Mouse (Mus musculus) CD4-positive naive resting alpha-beta T cell, adult 57 days (primary cell): ENCODE measurements around the gene Olfr1442. TPM values are rescaled to one million over a fixed set of nuclear protein-coding genes. Genes with fewer than 3 reads are reported as not detected.

ENCODE experiments used
- total RNA-seq: library from RNA; stranded (reverse); gene quantifications from one replicate; pipeline ENCODE4 v1.2.4, GENCODE M21; 2023

The Olfr1442 gene
- not detected for total RNA-seq

GRCm38 (mm10) chr19:12670139-12670538 is at the start of gene Olfr1442:
Gene Olfr1442 (plus strand): TSS chr19:12670439.

DNA sequence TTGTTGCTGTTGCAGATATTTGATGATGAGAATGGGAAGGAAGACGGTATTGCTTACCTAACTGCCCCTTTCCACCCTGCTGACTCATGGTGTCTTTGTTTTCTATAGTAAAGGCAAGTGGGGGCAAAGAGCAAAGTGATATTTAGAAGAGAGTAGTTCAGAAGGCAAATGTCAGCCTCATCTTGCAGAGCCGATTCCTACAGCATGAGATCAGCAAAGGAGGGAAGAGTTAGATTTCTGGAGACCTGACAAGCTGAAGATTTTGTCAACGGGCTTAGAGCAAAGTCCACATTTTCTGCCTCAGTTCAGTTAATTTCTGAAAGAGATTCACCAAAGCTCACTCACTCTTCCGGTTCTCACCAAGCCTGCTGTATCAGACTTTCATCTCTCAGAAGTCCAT is 37.1 kb upstream of the Olfr1442 start, which contains the start of gene Glyat:
Gene Glyat, plus strand, starts transcription at position 133 of the 400 bp plus-strand sequence.

DNA sequence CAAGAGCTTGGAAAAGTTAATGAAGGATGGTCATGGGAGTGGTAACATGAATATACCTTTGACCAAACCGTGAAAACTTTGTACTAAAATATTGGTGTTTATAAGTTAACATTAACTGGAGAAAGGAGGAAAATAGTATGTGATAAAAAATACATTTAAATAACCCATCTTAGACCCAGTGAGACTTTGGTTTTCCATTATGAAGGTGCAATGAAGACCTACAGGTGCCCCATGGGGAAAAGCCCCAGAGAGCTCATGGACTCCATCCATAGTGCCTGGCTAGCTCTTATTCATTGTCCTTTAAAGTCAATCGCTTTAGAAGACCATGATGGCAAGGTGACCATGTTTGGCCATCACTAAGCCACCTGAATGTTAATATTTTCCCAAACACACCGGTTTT is 7.6 kb downstream of the Olfr1442 start, which contains the start of gene Olfr1443:
Gene Olfr1443, plus strand, starts transcription at position 301 of the 400 bp plus-strand sequence.

GRCm38 (mm10) chr19:12695590-12695989 is 25.4 kb downstream of the Olfr1442 start, which contains the start of gene Keg1:
Gene Keg1 (plus strand): TSS chr19:12695786.

Other genes with a start within 250 kb of the Olfr1442 start
- not detected for gene Pfpl, start 242.5 kb upstream of the Olfr1442 start, total RNA-seq
- 13.4 TPM for gene Mpeg1, start 209.7 kb upstream of the Olfr1442 start, total RNA-seq
- gene Dtx4, start 169.0 kb upstream of the Olfr1442 start, total RNA-seq: 3.3 TPM
- 15.0 TPM for gene Fam111a, start 124.7 kb upstream of the Olfr1442 start, total RNA-seq
- not detected for gene Gm4952, start 70.5 kb upstream of the Olfr1442 start, total RNA-seq
- not detected for gene Glyat, start 37.1 kb upstream of the Olfr1442 start, total RNA-seq
- not detected for gene Olfr1443, start 7.7 kb downstream of the Olfr1442 start, total RNA-seq
- not detected for gene Keg1, start 25.3 kb downstream of the Olfr1442 start, total RNA-seq
- 4.2 TPM for gene Cntf, start 95.2 kb downstream of the Olfr1442 start, total RNA-seq
- 71.0 TPM for gene Zfp91, start 125.7 kb downstream of the Olfr1442 start, total RNA-seq
- 23.8 TPM for gene Lpxn, start 125.8 kb downstream of the Olfr1442 start, total RNA-seq
- 1.1 TPM for gene Gm5244, start 176.2 kb downstream of the Olfr1442 start, total RNA-seq
- gene Olfr1444, start 186.8 kb downstream of the Olfr1442 start, total RNA-seq: 0.71 TPM
- not detected for gene Olfr1445, start 213.4 kb downstream of the Olfr1442 start, total RNA-seq
- not detected for gene Olfr1446, start 223.1 kb downstream of the Olfr1442 start, total RNA-seq
- not detected for gene Olfr1447, start 233.3 kb downstream of the Olfr1442 start, total RNA-seq